Mouse (Mus musculus): ENCODE results near the gene Gm20403.

- TF ChIP-seq CTCF (IDR thresholded peaks at IDR 0.05; ENCODE audit: insufficient read depth, low read length) (no peak), POLR2A (IDR thresholded peaks at IDR 0.05; ENCODE audit: borderline replicate concordance, extremely low read depth, low read depth, low read length) (no peak)
Observed at GRCm38 (mm10) chr12:55016339-55017118, 30.2 kb upstream of the Gm20403 start.

Data from lung, adult 2 months (tissue).